Mouse (Mus musculus): ENCODE data around the gene Dnajc5.

Gene Dnajc5

GRCm38 (mm10) chr2:181572921-181573920 lies 52.9 kb downstream of the Dnajc5 start:
- Histone ChIP-seq H3K27me3 (ENCODE audit: insufficient read depth, low read length) (peaks cover 4% of the 10 kb centered on the region; the same call in 1 of the 2 replicates), H3K36me3 (ENCODE audit: insufficient read depth, low read length) (peaks cover 14% of the 10 kb centered on the region; the same call in 1 of the 2 replicates), H3K4me1 (replicated peaks; ENCODE audit: low read depth, low read length) (peaks cover 14% of the 10 kb centered on the region; the same call in 1 of the 2 replicates), H3K9me3 (ENCODE audit: low read length) (no peaks in the 10 kb centered on the region), H3K4me3 (replicated peaks; ENCODE audit: low read length) (no peak overlapping the region)
- TF ChIP-seq NANOG (IDR thresholded peaks at IDR 0.05; ENCODE audit: borderline replicate concordance, low read length) (no peak), CTCF (conservative IDR thresholded peaks at IDR 0.05; ENCODE audit: low read length) (no peak), POU5F1 (IDR thresholded peaks at IDR 0.05; ENCODE audit: borderline replicate concordance, low read length) (no peak)

GRCm38 (mm10) chr2:181573961-181574360 lies 53.7 kb downstream of the Dnajc5 start:
- Histone ChIP-seq H3K36me3 (ENCODE audit: insufficient read depth, low read length) (peaks cover 14% of the 10 kb centered on the region; the same call in 1 of the 2 replicates), H3K27me3 (ENCODE audit: insufficient read depth, low read length) (peaks cover 4% of the 10 kb centered on the region; the same call in 1 of the 2 replicates), H3K9me3 (ENCODE audit: low read length) (no peaks in the 10 kb centered on the region), H3K4me1 (replicated peaks; ENCODE audit: low read depth, low read length) (peaks cover 14% of the 10 kb centered on the region; the same call in 1 of the 2 replicates), H3K4me3 (replicated peaks; ENCODE audit: low read length) (no peak overlapping the region)
- TF ChIP-seq POU5F1 (IDR thresholded peaks at IDR 0.05; ENCODE audit: borderline replicate concordance, low read length) (no peak), CTCF (conservative IDR thresholded peaks at IDR 0.05; ENCODE audit: low read length) (no peak), NANOG (IDR thresholded peaks at IDR 0.05; ENCODE audit: borderline replicate concordance, low read length) (no peak)

- Histone ChIP-seq H3K4me1 (replicated peaks; ENCODE audit: low read depth, low read length) (peaks cover 20% of the 10 kb centered on the region), H3K27me3 (ENCODE audit: insufficient read depth, low read length) (peaks cover 4% of the 10 kb centered on the region; the same call in 1 of the 2 replicates), H3K36me3 (ENCODE audit: insufficient read depth, low read length) (peaks cover 14% of the 10 kb centered on the region; the same call in 1 of the 2 replicates), H3K9me3 (ENCODE audit: low read length) (no peaks in the 10 kb centered on the region), H3K4me3 (replicated peaks; ENCODE audit: low read length) (no peak overlapping the region)
- TF ChIP-seq NANOG (IDR thresholded peaks at IDR 0.05; ENCODE audit: borderline replicate concordance, low read length) (no peak), POU5F1 (IDR thresholded peaks at IDR 0.05; ENCODE audit: borderline replicate concordance, low read length) (no peak), CTCF (conservative IDR thresholded peaks at IDR 0.05; ENCODE audit: low read length) (no peak)
These were observed 54.7 kb downstream of the Dnajc5 start for GRCm38 (mm10) chr2:181574921-181575545.

- Histone ChIP-seq H3K9me3 (ENCODE audit: low read length) (no peaks in the 10 kb centered on the region), H3K27me3 (ENCODE audit: insufficient read depth, low read length) (peaks cover 4% of the 10 kb centered on the region; the same call in 1 of the 2 replicates), H3K36me3 (ENCODE audit: insufficient read depth, low read length) (peaks cover 14% of the 10 kb centered on the region; the same call in 1 of the 2 replicates), H3K4me3 (replicated peaks; ENCODE audit: low read length) (no peak overlapping the region), H3K4me1 (replicated peaks; ENCODE audit: low read depth, low read length) (peaks cover 21% of the 10 kb centered on the region)
- TF ChIP-seq CTCF (conservative IDR thresholded peaks at IDR 0.05; ENCODE audit: low read length), result no peak
- no peak for TF ChIP-seq POU5F1 (IDR thresholded peaks at IDR 0.05; ENCODE audit: borderline replicate concordance, low read length)
- TF ChIP-seq NANOG (IDR thresholded peaks at IDR 0.05; ENCODE audit: borderline replicate concordance, low read length), result no peak
These were observed 56.3 kb downstream of the Dnajc5 start for GRCm38 (mm10) chr2:181576613-181577012.

- peaks cover 23% of the 10 kb centered on the region for H3K4me1 ChIP-seq (replicated peaks; ENCODE audit: low read depth, low read length)
- peaks cover 14% of the 10 kb centered on the region; the same call in 1 of the 2 replicates for H3K36me3 ChIP-seq (ENCODE audit: insufficient read depth, low read length)
- peaks cover 4% of the 10 kb centered on the region; the same call in 1 of the 2 replicates for H3K27me3 ChIP-seq (ENCODE audit: insufficient read depth, low read length)
- H3K9me3 ChIP-seq (ENCODE audit: low read length), result no peaks in the 10 kb centered on the region
- TF ChIP-seq POU5F1 (IDR thresholded peaks at IDR 0.05; ENCODE audit: borderline replicate concordance, low read length) (no peak), NANOG (IDR thresholded peaks at IDR 0.05; ENCODE audit: borderline replicate concordance, low read length) (no peak), CTCF (conservative IDR thresholded peaks at IDR 0.05; ENCODE audit: low read length) (no peak)
- no peak overlapping the region for H3K4me3 ChIP-seq (replicated peaks; ENCODE audit: low read length)
These were observed 56.8 kb downstream of the Dnajc5 start for GRCm38 (mm10) chr2:181577126-181577525.

GRCm38 (mm10) chr2:181577981-181578581 lies 57.8 kb downstream of the Dnajc5 start:
- Histone ChIP-seq H3K4me1 (replicated peaks; ENCODE audit: low read depth, low read length) (peaks cover 28% of the 10 kb centered on the region), H3K27me3 (ENCODE audit: insufficient read depth, low read length) (peaks cover 4% of the 10 kb centered on the region; the same call in 1 of the 2 replicates), H3K4me3 (replicated peaks; ENCODE audit: low read length) (no peak overlapping the region), H3K9me3 (ENCODE audit: low read length) (no peaks in the 10 kb centered on the region), H3K36me3 (ENCODE audit: insufficient read depth, low read length) (peaks cover 11% of the 10 kb centered on the region)
- TF ChIP-seq CTCF (conservative IDR thresholded peaks at IDR 0.05; ENCODE audit: low read length) (no peak), POU5F1 (IDR thresholded peaks at IDR 0.05; ENCODE audit: borderline replicate concordance, low read length) (no peak), NANOG (IDR thresholded peaks at IDR 0.05; ENCODE audit: borderline replicate concordance, low read length) (no peak)

GRCm38 (mm10) chr2:181578790-181579618 lies 58.7 kb downstream of the Dnajc5 start:
- Histone ChIP-seq H3K36me3 (ENCODE audit: insufficient read depth, low read length) (peaks cover 16% of the 10 kb centered on the region), H3K9me3 (ENCODE audit: low read length) (no peaks in the 10 kb centered on the region), H3K4me3 (replicated peaks; ENCODE audit: low read length) (no peak overlapping the region), H3K4me1 (replicated peaks; ENCODE audit: low read depth, low read length) (peaks cover 28% of the 10 kb centered on the region), H3K27me3 (ENCODE audit: insufficient read depth, low read length) (peaks cover 4% of the 10 kb centered on the region; the same call in 1 of the 2 replicates)
- TF ChIP-seq NANOG (IDR thresholded peaks at IDR 0.05; ENCODE audit: borderline replicate concordance, low read length) (no peak), CTCF (conservative IDR thresholded peaks at IDR 0.05; ENCODE audit: low read length) (no peak), POU5F1 (IDR thresholded peaks at IDR 0.05; ENCODE audit: borderline replicate concordance, low read length) (no peak)
